Mouse (Mus musculus) midbrain, embryonic 15.5 days (tissue): ENCODE measurements at regions not wholly inside any gene's neighbourhood (a gene's known extent, or its start where the extent isn't known, plus 50 kb on each side); places are given as distances from the start of the nearest gene placed in this dataset.

Experiments used
- ATAC-seq: fragments of 200-750 bp; cut with Nextera tagmentation; replicated peaks from 2 replicates; pipeline ENCODE4 v1.8.0; 2017; ENCODE audit warnings: moderate TSS enrichment
- H3K27ac ChIP-seq: fragments of 300-500 bp; sonication (generic); 2 replicates; pipeline ENCODE4 v1.5.1; 2015; ENCODE audit warnings: mild to moderate bottlenecking, inconsistent platforms
- H3K27me3 ChIP-seq: fragments of 300-500 bp; sonication (generic); replicated peaks from 2 replicates; pipeline ENCODE4 v1.6.1; 2015; ENCODE audit warnings: inconsistent platforms
- H3K36me3 ChIP-seq: fragments of 300-500 bp; sonication (generic); replicated peaks from 2 replicates; pipeline ENCODE4 v1.6.1; 2015; ENCODE audit warnings: inconsistent platforms
- H3K4me1 ChIP-seq: fragments of 300-500 bp; sonication (generic); 2 replicates; pipeline ENCODE4 v1.6.1; 2015; ENCODE audit warnings: inconsistent platforms
- H3K4me2 ChIP-seq: fragments of 300-500 bp; sonication (generic); 2 replicates; pipeline ENCODE4 v1.6.1; 2015; ENCODE audit warnings: inconsistent platforms, mild to moderate bottlenecking, moderate library complexity
- H3K4me3 ChIP-seq: fragments of 300-500 bp; sonication (generic); 2 replicates; pipeline ENCODE4 v1.5.1; 2015; ENCODE audit warnings: mild to moderate bottlenecking, inconsistent platforms
- H3K9ac ChIP-seq: fragments of 300-500 bp; sonication (generic); 2 replicates; pipeline ENCODE4 v1.6.1; 2015; ENCODE audit warnings: mild to moderate bottlenecking, inconsistent platforms
- H3K9me3 ChIP-seq: fragments of 300-500 bp; sonication (generic); 2 replicates; pipeline ENCODE4 v1.6.1; 2016; ENCODE audit warnings: inconsistent platforms
- WGBS: fragments of 180-500 bp; shearing (Covaris S2); methylation state at CpG from one replicate; pipeline ENCODE4 v1.1.7; 2015; ENCODE audit warnings: mixed read lengths; 5-methylcytosine and 5-hydroxymethylcytosine counted together

- H3K36me3 ChIP-seq, result no peaks in the 10 kb centered on the region
- WGBS, result 87% methylated on average over 3 of the region's 3 CpGs
- H3K4me3 ChIP-seq, result no peak overlapping the region
Measured at GRCm38 (mm10) chr8:24212216-24213200, 513.1 kb downstream of the Adam3 start.

GRCm38 (mm10) chr8:24211091-24211490, 514.6 kb downstream of the Adam3 start:
- ATAC-seq, result no peak
- no peaks in the 10 kb centered on the region for H3K4me1 ChIP-seq
- 85% methylated on average over 1 of the region's 1 CpGs for WGBS

More at GRCm38 (mm10) chr8:24212216-24213200, 513.1 kb downstream of the Adam3 start:
- Histone ChIP-seq H3K9ac (no peak overlapping the region), H3K4me2 (no peak overlapping the region), H3K27ac (no peak overlapping the region), H3K4me1 (no peaks in the 10 kb centered on the region), H3K27me3 (no peaks in the 10 kb centered on the region), H3K9me3 (no peaks in the 10 kb centered on the region)
- no peak for ATAC-seq

More at GRCm38 (mm10) chr8:24211091-24211490, 514.6 kb downstream of the Adam3 start:
- no peak overlapping the region for H3K27ac ChIP-seq
- no peak overlapping the region for H3K9ac ChIP-seq
- no peak overlapping the region for H3K4me2 ChIP-seq
- no peaks in the 10 kb centered on the region for H3K36me3 ChIP-seq
- no peaks in the 10 kb centered on the region for H3K9me3 ChIP-seq
- H3K27me3 ChIP-seq, result no peaks in the 10 kb centered on the region
- H3K4me3 ChIP-seq, result no peak overlapping the region
